Mouse (Mus musculus): ENCODE data around the gene Creb3l1.

Creb3l1 gene

DNA sequence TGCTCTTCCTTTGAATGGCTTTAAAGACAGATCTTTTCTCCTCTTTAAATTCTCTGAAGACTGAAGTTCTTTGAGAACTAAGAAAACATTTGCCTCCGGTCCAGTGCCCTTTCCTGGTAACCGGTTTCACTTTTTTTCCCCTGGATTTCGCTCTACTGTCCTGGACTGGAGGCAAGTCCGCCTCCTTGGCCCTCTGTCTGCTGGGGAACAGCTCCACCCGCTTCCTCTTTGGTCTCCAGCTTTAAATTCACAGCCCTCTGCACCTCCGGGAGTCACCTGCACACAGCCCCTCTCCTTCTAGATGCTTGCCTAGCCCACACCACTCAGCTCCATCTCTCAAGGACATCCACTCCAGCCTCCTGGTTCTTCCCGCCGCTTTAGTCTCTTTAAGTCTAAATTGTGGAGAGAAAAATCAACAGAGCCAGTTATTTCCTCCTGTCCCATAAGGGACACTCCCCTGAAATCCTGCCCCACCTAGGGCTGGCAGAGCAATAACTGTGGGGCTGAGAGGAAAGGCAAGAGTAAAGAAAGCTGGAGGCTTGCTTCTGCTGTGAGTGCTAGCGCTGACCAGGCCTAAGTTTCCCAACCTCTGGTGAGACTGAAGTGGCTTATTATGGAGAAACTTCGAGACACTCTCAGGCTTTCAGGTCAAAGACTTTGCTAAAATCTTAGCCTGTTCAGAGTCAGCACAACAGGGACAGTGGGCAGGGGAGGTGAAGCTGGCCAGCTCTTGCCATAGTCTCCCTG is 5.3 kb upstream of the Creb3l1 start:
- DNase-seq, result no peak

DNA sequence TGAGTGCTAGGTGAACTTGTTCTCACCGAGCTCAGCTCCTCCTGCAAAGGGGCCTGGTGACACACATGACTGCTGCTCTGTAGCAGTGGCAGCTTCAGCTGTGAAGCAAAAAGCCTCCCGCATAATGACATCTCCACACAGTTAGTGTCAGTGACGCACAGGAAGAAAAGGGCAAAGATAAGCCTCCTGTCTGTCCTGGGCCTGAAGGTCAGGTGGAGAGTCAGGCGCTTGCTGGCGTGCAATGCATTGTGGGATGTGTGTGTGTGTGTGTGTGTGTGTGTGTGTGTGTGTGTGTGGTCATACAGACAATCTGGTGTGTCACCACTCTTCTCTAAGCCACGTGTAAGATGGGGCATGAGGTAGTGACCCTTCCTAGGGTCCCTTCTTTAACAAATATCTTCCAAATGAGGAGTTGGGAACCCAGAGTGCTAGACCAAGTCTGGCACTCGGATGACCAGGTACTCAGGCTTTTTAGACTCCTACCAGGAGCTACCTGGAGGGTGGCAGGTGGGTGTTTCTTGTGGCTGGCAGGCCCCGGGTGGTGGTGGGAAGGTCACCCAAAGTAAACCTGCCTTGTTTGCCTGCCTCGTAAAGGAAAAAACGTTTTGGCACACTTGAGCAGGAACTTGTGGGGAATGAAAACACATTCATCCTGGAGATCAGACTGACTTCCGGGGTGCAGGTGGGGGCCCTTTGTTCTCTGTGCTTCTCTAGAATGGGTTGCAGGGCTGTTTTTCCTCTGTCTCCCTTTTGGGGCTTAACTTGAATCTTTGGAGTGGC is 3.7 kb upstream of the Creb3l1 start:
- DNase-seq, result no peak

DNA sequence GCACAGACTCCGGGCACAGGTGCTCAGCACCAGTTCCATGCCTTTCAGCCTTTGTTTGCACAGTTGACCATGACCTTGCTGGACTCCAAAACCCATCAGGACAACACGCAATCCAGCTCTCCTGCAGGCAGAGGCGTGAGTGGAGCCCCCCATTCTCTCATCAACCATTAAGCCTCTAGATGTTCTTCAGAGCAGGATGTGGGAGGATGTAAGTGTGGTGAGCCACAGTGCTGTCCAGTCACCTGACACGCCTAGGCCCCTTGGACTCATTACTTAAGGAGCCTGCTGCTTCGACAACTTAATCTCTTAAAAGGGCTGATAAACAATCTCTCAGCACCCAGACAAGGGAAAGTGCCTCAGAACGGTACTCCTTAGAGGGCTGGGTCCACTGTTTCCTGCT is 1.7 kb upstream of the Creb3l1 start:
- no peak for DNase-seq

DNA sequence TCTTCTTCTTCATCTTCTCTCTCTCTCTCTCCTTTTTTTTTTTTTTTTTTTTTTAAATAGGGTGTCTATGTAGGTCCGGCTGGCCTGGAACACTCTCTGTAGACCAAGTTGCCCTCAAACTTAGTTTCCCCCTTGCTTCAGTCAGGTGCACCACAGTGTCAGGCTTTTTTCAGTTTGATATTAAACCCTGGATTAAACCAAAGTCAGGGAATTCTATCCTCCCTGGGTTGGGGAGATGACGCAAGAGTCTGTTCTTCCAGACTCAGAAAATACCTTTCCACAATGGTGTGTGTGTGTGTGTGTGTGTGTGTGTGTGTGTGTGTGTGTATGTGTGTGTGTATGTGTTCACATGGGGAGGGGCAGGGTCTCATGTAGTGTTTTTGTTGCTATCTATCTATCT is 900 bp upstream of the Creb3l1 start:
- no peak for DNase-seq

DNA sequence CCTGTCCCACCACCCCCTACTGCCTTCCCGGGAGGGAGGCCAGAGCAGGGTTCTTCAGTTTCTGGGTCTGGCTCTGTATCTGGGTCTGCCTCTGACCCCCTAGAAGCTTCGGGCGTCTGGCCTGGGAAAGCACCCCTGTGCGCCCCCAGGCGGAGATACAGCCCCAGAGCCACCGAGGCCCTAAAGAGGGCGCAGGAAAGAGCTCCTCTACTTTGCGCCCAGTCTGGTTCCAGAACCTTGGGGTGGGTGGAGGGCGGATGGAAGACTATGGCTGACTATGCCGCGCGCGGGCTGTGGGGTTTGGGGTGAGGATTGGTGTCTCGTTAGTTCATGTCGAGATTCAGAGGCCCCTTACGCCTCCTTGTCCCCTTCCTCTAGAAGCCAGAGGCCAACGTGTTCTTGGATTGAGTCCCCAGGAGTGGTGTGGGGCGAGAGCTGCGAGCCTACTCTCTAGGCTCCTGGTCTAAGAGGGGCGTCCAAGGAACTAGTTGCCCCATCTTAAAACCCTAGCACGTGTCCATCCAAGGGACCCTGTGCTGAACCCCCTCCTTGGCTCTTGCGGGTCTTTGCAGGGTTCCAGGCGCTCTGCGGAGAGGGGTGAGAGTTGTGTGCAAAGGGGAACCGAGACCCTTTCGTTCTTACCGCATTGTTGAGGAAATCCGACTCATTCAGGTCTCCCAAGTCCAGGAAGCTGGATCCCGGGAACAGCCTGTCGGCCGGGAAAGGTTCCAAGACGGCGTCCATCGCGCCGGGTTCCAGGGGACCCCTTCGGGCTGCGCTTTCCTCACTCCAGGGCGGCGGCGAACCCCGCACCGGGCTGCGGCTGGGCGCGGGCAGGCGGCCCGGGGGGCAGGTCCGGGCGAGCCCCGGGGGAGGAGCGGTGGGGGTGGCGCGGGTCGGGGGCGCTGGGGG is 684 bp downstream of the Creb3l1 start:
- peak; percentile 34 for DNase-seq

DNA sequence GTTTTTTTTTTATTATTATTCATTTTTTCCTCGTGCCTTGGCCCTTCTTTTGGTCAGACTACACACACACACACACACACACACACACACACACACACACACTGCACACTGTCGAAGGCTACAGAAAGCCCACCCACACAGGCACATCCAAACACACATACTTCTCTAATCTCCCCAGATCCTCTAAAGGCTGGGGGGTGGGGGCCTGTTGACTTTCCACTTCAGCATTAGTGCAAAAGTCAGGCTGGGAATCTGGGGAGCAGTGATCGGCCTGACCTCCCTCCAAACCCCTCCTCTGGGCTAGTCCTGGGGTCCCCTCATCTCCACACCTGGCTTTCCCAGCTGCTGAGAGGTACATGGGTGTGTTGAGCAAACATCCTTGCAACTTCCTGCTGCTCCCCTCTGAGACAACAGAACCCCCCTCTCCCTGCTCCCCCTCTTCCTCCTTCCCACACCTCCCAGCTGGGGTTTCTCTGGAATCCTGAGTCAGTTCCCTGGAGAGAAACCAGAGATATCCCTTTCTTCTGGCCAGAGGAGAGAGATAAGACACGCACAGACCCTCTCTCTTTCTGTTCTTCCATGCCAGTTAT is 3.5 kb downstream of the Creb3l1 start:
- DNase-seq, result no peak

DNA sequence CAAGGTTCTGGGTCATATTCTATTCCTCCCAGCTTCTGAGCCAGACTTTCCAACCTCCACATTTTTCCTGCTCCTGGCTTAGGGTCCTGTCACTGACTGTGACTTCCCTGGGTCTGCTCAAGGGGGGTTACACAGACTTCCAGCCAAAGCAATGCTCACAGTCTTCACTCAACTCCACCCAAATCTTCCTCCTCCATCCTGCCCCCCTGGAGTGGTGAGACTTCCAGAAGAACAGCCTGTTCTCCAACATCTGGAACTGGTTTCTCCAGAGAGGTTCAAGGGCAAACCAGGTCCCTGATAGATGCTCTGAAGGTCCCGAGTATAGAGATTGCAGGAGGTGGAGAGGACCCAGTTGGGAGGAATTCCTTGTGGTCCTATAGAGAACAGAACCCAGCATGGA is 6.9 kb downstream of the Creb3l1 start:
- no peak for DNase-seq

DNA sequence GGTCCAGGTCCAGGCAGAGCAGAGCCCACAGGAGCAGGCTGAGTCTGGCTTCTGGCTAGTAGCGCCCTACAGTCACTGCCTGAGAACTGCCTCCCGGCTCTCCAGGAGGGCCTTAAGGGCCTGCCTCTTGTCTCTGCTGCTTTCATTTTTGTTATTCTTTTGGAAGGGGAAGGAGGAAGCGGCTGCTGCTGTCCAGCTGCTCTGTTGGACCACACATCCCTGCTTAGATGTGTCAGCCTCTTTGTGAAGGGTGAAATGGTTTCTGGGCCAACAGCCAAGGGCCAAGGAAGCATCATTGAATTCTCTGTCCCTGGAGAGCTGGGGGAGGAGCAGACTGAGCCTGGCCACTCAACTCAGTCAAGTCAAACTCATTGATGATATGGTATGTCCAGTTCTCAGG is 7.3 kb downstream of the Creb3l1 start:
- DNase-seq, result no peak

DNA sequence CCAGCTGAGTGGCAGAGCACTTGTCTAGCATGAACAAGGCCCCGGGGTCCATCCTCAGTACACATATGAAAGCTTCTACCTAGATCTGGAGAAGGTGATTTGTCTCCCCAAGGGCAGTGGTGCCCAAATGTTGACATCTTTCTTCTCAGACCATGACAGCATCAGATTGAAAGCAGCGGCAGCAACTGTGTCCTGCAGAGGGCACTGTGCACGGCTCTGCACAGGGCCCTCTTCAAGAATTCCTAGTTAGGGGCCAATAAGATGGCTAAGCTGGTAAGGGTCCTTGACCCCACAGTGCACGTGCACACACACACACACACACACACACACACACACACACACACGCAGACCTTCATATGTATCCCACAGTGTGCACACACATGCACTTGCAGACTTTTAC is 9.4 kb downstream of the Creb3l1 start:
- no peak for DNase-seq

DNA sequence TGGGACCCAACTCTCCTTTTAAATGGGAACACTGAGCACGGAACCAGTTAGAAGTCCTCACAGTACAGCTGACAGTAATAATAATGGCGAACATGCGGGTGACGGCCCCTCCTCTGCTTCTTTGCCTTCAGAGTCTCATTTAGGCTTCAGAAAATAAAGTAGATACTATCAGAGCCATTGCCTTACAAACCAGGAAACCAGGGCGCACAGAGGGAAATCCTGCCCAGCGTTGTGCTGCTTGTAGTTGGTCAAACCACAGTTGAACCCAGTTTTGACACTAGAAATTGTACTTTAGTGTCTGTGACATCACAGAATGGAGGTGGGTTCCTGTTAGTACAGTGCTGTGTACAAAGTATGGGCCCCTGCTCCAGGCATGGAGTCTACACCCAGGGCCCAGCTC is 10.1 kb downstream of the Creb3l1 start:
- DNase-seq, result no peak

DNA sequence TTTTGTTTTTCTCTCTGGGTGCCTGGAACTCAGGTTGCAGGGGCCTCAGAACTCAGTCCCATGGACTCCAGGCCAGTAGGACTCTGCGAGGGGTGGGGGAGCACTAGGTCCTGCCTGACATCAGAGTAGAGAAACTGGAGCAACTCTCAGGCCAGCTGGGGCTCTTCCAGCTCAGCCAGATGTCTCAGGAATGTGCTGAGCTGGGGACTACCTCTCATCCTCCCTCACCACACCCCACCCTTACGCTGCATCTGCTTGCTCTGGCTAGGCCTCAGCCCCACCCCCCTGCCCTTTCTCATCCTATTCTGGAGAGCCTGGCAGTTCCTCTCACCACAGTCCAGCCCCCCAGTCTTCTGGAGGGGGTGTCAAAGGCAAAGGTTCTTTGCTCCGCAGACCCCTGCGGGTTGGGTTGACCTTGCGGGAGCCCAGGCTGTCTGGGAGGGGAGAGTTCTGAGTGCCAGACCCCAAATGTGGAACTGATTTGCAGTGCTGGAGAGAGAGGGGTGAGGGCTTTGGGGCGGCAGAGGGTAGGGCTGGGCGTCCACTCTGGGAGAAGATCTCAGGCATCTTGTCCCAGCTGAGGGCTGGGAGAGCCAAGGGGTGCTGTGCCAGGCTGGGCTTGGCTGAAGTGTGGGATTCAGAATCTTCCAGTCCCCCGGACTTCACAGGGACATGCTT is 11.4 kb downstream of the Creb3l1 start:
- DNase-seq, result no peak

DNA sequence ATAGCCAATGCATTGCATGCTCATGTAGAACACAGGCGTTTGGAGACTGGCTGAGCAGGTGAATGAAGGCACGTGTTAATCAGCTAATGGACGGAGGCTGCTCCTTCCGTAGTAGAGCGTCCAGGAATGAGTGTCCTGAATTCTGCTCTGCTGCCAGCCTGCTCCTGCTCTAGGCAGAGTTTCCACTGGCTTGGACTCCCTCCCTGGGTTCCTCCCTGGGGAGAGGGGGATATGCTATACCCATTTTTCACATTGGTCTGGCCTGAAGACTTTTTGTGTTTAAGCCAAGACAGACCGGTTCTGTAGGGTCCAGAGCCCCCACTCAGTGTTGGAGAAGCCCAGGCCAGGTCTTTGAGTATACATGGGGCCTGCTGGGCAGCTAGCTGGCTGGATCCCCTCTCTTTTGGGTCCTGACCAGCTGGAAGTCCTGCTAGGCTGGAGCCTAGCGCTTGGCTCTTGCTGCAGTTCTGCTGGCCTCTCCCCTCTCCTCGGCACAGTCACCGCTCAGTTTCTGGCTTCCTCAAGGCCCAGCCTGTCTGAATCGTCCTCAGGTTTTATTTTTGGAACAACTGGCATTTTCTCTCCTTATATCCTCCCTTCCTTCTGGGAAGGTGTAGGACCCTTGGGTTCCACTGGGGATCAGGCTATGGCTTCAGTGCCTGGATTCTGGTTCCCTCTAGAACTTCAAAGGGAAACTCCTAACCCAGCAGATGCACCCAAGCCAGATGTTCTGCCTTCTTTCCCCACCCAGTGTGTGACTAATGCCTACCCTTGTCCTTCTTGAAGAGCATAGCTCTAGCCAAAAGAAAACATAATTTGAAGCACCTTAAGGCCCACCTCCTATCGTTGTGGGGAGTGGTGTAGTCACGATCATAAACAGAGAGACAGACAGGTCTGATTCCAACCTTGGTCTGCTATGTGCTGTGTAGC is 12.6 kb downstream of the Creb3l1 start:
- DNase-seq, result no peak

DNA sequence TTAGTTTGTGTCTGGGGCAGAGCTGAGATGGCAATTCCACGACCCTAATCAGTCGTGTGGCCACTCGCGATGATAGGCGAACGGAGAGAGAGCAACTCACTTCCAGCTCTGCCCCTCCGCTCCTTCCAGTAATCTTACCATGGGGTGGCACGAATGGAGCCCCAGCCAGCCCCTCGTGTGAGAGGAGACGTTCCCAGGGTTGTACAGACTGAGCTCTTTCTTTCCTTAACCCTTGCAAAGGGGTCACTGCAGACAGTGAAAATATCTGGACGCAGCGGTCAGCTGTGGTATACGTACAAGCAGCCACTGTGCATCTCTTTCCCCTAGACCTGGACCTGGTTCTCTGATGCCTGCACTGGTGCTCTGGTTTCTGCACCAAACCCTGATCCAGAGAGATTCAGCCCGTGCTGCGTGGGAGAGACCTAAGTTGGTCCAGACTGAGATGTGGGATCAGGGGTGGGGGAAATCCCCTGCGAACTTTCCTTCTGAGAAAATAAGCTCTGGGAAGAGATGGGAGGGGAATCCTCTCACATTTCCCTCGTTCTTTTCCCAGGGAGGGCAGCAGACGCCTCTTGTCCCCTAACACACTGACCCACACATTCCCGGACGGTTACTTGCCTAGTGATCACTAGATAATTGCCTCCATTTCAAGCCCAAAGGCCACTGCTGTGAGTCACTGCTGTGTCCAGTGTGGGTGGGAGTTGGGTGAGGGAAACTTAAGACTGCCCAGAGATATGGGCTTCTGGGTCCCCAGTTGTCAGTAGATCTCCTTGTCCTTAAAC is 15.5 kb downstream of the Creb3l1 start:
- no peak for DNase-seq

DNA sequence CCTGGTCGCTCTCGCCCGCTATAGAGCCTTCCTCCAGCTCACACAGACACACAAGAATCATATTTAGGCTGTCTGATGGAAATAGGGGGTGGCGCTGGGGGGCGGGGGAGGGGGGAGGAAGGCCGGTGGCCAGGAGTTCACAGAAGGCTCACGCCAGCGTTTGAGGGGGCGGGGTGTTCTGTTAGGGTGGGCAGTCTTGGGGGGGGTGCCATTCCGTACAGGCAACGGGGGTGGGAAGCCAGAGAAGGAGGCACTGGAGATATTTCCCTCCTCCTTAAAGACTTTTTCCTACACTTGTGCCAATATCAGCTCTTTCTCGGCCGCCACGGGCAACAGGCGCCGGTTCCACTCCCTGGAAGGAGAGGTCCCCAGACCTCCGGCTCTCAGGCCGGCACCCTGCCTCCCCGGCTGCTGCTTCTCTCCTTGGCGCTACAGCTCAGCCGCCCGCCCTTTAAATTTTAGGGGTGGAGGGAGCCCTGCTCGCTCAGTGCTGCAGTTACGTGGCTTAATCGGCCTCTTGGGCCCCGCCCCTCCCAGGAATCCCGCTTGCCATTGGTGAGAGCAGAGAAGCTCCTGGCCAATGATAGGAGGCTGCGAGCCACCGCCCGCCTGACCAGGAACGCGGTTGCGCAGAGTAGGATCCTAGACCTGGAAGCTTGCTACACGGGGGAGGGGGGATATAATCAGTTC is 16.2 kb downstream of the Creb3l1 start:
- peak; percentile 96 for DNase-seq

DNA sequence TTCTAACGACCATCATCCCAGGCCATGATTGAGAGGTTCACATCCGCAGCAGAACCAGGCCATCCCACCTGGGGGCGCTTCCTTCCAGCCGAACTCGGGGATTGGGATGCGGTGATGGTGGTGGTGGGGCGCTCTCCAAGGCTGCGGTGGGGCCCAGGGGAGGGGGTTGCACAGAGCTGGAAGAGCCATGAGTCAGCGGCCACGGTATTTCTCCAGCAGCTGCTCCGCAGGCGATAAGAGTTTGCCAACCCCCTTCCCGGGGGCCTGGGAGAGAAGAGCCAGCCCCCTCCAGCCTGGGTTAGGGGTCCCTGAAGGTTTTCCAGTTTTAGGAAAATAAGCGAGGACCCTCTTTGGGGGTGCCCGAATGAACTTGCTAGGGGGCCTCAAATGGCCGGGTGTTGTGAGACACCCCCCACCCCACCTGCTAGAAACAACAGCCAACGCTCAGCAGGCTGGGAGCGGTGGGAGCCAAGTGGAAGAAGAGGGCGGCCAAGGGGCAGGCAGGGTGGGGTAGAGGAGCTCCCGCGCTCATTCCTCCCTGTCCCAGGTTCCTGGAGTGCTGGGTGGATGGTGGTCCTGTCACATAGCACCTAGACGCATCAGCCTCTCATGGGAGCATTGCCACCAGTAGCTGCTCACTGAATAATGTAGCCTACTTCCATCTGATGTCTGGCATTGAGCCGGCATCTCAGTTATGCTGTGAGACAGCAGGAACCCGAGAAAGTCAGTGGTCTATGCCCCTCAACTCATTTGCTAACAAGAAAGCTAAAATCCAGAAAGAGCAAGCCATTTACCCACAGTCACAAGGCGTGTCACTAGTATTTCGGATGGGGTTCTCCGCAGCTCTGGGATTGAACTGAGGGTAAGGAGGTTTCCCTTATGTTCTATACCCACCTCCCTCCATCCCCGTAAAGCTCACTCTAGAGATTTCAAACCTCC is 17.1 kb downstream of the Creb3l1 start:
- DNase-seq, result no peak

DNA sequence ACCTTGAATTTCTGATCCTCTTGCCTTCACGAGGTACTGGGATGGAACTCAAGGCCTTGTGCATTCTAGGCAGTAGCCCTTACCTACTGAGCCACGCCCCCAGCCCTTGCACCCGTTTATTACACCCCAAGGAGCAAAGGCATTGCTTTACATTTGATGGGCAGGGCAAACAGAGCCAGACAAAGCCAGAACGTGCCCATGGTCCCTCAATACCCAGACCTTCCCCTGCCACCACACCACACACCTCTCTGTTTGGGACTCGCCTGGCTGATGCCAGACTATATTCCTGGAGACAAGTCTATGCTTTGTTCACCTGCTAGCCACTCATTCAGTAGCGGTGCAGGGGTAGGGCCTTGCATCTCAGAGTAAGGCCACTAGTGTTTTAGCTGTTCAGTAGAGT is 17.8 kb downstream of the Creb3l1 start:
- DNase-seq, result no peak

DNA sequence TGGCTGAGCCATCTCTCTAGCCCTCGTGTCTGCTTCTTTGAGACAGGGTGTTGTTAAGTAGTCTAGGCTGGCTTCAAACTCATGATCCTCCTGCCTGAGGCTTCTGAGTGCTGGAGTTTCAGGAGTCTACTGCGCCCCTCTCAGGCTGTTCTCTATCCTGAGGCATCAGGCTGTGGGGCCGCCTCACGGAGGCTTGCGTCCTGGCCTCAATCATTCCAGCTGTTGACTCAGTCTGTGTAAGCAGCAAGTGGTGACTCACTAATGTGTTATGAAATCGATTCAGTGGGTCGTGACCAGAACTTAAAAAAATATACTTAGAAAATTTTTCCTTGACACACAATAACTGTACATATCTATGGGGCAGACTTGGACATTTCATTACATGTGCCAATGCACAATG is 19.7 kb downstream of the Creb3l1 start:
- DNase-seq, result no peak

DNA sequence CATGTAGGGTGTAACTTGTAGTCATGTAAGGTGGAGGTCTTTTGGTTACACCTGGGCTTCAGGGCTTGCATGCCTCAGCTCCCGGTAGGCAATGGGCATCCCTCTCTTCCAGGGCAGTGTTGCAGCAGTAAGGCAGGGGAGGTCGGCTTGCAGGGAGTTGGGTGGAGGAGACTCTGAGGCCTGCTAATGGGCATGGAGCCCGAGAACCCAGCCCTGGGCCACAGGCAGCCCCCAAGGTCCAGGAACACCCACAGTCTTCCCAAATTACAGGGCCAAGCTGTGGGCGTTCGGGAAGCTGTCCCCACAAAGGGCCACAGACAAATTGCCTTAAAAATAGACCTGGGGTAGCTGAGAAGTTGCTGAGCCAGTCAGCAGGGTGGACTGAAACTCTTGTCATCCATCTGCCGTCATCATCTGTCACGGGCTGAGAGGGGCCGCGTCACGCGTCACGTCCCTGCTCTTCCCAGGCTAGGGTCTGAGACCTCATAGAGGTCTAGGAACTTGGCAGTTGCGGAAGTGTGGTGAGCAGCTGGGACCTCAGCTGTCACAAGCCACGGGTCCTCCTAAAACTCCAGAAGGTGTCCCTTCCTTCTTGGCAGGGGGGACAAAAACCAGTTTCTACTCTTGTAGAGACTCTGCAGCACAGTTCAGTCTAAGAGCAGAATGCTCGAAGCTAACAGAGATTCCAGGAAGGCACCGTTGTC is 26.2 kb downstream of the Creb3l1 start:
- no peak for DNase-seq
